Mouse (Mus musculus): ENCODE data around the gene Scd1. TPM values are rescaled to one million over a fixed set of nuclear protein-coding genes. Genes with fewer than 3 reads are reported as not detected.

Scd1 gene
- total RNA-seq, 2 experiments from 2014 or later, result 14.7 to 32.9 TPM

DNA sequence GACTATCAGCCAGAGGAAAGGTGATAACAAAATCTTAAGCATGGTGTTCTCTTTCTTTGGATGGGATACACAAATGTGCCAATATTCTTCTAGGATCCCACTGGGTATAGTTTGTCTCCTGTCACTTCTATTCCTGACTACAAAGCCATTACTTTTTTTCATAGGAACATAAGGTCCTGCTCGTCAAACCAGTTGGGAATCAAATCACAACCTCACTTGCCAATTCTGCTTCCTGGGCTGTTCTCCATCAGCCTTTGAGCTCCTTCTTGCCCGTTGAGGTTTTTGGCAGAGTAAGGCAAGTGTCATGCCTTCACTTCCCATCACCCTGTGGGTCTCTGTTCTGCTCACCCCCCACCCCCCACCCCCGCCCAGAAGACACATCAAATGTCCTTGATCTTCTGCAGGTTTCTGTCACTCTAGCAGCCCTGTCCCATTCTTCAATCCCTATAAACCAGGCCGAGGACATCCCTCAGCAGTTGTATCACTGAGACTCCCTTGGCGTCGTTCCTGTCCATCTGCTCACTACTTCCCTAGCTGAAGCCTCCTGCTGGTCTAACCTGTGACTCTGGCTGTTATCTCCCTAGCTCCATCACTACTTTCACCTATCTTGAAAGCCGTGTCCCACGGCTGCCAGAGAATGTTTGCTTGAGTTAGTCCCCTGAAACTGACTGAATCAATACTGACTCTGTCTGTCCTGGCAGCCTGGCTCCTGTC, 7.0 kb downstream of the Scd1 start:
- DNase-seq, result no peak
- intact Hi-C loops (cut with DNase I), result no loop called here

DNA sequence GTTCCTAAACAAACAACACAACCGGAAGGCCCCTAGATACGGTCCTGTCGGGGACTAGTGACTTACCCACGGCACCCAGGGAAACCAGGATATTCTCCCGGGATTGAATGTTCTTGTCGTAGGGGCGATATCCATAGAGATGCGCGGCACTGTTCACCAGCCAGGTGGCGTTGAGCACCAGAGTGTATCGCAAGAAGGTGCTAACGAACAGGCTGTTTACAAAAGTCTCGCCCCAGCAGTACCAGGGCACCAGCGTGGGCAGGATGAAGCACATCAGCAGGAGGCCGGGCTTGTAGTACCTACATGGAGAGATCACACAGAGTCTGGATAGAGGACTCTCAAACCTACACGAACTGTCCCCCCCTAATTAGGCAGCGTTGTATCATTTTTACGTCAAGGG, 7.6 kb downstream of the Scd1 start:
- intact Hi-C loops (cut with DNase I), result no loop called here
- no peak for DNase-seq

DNA sequence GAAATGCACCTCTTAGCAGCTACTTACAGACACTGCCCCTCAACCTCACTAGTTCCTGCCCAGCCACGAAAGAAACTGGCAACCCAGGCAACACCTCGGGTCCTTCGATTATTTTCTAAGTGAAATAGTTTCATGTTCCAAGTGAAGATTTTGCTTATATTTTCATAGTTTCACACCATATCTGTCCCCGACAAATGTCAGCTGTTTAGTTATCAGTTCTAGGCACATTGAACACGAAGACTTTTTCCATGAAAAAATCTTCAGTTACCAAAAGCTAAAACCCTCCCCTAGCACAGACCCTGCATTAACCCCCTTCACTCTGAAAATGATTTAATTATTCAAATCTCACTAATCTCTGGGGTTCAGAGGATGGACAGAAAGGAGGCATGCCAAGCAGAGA, 10.9 kb downstream of the Scd1 start:
- no peak for DNase-seq
- intact Hi-C loops (cut with DNase I), result no loop called here

DNA sequence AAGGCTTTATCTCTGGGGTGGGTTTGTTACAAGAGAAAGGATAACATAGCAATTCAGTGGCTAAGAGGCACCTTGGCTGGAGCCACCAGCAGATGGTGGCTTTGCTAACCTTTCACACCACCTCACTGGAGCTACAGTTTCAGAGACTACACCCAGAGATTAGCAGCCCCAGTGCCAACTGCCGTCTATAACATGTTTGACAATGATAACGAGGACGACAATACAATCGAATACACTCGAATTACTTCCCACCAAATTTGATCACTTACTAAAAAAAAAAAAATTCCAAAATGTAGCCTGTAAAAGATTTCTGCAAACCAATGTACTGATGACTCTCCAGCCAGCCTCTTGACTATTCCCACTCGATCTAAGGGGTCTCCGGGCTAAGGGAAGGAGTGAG, 12.7 kb downstream of the Scd1 start:
- DNase-seq, result no peak
- intact Hi-C loops (cut with DNase I), result no loop called here

DNA sequence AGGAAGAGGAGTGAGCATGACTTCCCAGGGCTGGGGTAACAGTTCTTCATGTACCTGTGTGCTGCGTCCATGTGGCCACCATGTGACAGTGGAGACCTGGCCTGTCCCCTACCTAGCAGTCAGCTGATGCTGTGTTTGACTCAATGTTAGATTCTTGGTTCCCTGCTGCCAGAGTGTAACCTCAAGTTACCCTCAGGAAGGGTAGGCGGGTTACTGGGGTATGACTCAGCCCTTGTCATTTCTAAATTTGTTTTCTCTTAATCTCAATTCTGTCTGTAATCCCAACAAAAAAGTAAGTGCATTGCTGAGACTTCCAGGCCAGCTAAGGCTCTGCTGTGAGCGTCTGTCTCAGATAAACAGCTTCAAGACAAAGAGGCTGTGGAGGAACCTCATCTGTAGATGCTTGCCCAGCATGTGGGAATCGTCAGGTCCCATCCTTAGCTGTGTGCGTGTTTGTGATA, 13.7 kb downstream of the Scd1 start:
- intact Hi-C loops (cut with DNase I), result no loop called here
- DNase-seq, result no peak

DNA sequence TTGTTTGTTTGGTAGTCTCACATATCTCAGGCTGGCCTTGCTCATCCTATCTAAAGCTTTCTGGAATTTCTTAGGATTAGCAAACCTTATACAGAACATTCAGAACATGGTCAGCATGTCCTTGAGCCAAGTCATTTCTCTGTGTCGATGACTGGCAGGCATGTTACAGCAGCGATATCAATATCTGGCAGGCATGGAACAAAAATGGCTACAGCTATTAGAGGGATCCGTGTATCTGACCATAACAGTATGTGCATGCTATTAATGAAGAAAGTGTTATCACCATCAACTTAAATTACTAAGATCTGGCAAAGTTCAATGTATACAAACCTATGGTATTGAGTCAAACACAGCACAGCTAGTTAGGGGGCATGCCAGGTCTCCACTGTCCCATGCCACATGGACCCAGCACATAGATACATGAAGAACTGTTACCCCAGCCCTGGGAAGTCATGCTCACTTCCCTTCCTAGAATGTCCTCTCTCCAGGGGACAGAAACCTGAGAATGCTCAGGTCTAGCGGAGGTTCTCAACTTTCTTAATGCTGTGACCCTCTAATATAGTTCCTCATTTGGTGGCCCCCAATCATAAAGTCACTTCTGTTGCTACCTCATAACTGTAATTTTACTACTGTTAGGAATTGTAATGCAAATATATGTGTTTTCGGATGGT, 15.2 kb downstream of the Scd1 start:
- intact Hi-C loops (cut with DNase I), result no loop called here

DNA sequence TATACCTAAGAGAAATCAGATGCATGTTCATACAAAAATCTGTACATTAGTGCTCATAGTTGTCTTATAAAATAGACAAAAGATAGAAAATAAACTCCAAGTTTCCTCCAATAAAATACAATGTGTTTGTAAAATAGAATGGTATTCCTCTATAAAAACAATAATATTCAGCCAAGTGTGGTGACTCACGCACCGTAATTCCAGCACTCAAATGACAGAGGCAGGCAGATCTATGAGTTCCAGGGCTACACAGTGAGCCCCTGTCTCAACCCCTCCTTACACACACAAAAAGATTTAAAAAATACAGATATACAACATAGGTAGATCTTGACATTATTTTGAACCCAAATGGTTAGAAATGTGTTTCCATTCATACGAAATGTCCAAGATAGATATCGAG, 15.8 kb downstream of the Scd1 start:
- intact Hi-C loops (cut with DNase I), result no loop called here
- DNase-seq, result no peak

More for the DNA sequence above, 15.2 kb downstream of the Scd1 start:
- no peak for DNase-seq

DNA sequence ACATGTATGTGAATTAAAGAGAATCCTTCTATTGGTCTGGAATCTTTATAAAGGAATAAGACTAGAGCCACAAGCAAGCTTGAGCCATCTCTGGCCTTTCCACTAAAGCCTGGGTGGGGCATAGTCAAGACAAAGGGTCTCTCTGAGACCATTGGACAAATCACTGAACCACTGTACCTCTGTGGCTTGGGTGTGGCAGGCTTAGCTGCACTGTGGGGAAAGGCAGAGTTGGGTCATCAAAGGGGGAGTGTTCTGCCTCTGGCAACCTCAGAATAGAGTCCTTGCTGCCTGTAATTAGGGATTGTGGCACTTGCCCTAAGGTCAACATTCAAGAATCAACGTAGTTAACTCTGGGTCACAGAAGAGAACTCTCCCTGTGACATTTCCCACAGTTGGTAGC, 18.2 kb downstream of the Scd1 start:
- DNase-seq, result no peak
- intact Hi-C loops (cut with DNase I), result no loop called here

DNA sequence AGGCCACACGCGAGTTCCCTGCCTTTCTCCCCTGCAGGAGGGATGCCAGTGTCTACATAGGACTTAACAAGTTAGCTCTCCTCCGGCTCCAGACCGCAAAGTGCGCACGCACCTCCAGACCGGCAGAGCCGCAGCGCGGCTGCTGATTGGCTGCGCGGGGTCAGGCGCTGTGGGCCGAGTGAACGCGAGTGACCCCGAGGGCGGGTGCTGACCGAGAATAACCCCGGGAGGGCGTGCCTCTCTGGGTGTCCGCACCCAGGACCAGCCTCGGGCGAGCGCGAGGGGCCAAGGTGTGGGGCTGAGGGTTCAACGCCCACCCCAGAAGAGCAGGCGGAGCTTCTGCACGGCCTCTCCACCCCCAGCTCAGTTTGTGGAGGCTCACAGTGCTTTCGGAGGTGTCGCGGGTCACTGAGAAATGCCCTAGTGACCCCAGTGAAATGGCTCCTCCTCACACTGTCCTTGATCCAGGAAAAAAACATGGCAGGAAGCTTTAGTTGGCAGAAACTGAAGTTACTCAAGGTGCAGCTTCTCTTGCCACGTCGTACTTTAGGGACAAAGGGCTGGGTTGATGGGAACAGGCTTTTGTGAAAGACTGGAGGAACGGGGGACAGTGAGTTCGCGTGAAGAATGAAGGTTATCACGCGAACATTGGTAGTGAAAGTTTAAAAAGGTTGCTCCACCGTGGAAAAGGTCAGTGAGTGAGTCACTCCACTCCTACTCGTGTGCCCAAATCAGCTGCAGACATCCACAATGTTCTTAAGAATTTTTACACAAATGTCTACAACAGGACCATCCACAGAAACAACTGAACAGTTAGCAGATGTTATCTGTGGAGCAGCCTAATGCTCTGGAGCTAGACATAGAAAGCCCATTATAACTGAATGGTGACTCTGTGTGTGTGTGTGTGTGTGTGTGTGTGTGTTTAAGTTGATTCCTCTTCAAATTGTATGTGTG, 18.9 kb downstream of the Scd1 start:
- DNase-seq, result peak; percentile 95
- intact Hi-C loops (cut with DNase I), result no loop called here

DNA sequence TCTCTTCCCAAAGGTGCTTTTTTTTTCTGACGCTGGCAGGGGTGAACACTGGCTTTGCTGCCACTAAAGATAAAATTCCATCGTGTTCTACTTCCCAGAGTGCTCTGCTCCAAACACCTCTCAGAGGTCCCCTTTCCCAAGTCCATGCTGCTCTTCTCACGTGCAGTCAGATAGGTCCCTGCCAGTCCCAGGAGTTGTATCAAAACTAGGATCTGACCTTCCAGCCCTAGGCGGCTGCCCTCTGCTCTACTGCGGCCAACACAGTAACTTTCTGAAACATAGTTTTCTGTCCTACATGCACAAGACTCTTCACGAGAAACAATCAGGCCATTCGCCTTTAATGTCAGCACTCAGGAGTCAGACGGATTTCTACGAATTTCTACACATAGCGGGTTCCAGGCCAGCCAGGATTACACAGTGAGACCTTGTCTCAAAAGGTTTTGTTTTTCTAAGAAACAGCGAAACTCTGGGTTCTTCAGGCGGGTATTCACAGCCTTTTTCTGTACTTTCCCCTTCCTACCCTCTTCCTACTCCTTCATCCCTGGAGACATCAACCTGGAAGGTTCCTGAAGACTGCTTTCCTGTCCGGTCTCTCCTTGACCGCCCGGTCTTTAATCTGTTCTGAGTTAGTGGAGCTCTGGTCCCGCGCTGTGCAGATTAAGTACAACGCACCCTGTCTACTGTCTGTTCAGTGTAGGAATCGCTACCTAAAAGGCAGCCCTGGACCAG, 19.8 kb downstream of the Scd1 start:
- peak; percentile 8 to 21 for DNase-seq
- intact Hi-C loops (cut with DNase I), result no loop called here

DNA sequence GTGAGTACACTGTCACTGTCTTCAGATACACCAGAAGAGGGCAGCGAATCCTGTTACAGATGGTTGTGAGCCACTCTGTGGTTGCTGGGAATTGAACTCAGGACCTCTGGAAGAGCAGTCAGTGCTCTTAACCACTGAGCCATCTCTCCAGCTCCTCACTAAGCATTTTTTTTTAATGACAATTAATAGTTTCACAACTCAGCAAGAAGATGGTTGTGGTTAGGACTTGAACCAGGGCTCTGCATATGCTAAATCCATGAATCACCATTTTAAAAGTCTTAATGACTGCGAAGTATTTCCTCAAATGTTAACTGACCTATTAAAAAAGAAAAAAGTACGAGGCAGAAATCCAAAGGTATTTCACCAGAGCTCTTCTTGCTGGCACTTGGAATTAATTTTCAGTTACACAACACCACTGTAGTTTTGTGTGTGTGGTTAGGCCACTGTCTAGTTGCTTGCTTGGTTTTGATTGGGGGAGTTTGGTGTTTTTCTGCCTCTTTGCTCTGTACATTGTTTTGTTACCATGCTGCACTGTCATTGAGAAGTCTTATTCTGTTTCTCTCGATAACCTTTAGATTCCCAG, 20.5 kb downstream of the Scd1 start:
- intact Hi-C loops (cut with DNase I), result no loop called here
- no peak for DNase-seq

DNA sequence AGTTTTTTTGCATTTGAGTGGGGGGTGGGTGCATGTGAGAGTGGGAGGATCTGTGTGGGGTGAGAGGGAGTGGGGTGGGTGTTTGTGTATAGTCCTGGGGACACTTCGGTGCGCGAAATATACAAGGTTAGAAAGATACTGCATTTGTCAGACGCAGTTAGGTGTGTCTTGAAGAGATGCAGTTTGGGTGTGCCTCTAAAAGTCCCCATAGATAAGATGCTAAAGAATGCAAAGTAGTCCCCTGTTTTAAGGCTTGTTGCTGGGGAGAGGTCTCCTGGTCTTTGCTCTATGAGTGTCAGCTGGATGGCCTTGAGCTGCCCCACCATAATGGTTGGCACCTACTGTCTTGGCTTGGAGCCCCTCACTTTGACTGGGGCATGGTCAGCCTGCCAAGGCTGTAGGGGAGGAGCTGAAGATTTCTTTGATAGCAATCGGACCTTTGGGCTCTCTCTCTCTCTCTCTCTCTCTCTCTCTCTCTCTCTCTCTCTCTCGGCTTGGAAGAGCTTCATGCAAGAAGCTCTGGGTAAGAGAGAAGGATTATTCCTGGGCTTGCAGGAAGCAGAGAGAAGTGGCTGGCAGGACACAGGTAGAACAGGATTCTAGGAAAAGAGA, 21.7 kb downstream of the Scd1 start:
- DNase-seq, result no peak
- intact Hi-C loops (cut with DNase I), result no loop called here

DNA sequence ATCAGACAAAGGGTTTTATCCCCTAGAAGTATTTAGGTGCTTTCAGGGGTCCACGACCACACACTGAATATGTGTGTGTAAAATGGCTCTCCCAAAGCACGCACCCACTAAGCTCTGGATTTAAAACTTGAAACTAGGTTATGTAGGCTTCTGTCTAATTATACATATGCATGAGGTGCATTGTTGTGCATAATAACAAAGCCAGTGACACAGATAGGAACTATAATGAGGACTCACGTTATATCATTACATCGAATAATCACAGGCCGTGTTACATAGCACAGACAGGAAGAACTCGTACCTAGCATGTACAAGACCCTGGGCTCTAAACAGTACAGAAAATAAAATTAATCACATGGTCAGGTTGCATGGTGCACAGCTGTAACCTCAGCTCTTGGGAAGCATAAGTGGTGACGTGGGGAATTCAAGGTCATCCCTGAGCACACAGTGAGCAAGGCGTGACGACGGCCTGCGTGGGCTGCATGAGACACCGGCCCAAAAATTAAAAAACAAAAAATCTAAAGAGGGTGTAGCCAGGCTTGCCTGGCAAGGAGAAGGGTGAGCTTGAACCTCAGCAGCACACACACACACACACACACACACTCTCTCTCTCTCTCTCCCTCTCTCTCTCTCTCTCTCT, 24.9 kb downstream of the Scd1 start:
- no peak for DNase-seq
- intact Hi-C loops (cut with DNase I), result no loop called here

DNA sequence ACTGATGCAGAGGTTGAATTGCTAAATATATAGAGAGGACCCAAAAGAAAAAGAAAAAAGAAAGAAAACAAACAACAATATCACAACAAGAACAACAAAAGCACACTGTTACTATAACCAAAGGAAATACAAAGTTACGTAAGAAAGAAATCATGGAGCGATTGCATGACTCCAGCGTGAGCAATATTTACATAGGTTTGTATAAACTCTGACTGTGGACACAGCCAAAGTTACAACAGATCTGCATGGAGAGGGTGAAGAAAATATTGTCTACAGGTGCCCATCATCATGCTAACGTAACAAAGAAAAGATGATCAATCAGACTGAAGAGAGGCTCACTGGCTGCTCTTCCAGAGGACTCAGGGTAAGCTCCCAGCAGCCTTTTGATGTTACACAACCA, 27.6 kb downstream of the Scd1 start:
- no peak for DNase-seq
- intact Hi-C loops (cut with DNase I), result no loop called here

DNA sequence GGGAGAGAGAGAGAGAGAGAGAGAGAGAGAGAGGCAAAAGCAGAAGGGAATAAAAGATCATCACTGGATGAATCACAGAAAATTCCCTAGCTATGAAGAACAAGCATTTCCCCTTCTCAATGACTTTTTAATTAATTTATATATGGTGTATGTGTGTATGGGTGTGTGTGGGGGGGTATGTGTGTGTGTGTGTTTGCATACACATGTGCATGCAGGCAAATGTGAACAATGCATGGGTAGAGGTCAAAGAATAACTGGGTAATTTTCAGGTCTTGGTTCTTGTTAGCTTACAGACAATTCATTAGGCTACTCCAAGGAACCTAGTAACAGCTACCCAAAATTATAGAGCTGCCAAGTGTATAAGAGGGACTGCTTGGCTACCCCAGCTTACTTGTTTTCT, 28.6 kb downstream of the Scd1 start:
- intact Hi-C loops (cut with DNase I), result no loop called here
- DNase-seq, result no peak

DNA sequence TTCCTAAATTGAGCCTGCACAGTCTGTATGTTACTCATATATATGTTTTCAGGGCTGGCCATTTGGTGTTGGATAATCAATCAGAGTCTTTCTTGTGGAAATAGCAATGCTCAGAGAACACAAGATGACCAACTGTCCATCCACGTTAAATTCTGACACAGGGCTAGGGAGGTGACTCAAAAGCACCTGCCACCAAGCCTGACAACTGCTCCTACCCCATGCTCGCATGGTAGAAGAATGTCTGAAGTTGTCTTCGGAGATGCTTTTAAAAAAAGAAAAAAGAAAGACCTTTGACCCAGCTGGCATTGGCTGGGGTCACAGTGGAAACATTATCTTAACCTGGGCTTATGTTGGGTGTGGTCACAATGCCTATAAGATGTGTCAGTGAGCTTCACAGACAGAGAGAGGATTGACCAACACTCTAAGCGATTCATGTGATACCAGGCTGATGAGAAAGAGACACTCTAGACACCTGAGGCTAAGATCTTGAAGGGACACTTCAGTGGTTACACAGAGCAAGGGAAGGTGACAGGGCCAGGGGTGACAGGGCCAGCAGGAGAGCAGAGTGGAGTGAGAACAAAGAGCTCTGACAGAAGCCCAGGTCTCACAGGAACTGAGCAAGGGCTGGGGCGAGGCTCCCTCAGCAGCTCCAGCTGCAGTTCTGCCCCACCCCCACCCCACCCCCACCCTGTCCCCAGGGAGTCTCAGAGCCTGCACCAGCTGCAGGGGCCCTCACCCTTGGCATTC, 29.9 kb downstream of the Scd1 start:
- DNase-seq, result no peak
- intact Hi-C loops (cut with DNase I), result no loop called here

DNA sequence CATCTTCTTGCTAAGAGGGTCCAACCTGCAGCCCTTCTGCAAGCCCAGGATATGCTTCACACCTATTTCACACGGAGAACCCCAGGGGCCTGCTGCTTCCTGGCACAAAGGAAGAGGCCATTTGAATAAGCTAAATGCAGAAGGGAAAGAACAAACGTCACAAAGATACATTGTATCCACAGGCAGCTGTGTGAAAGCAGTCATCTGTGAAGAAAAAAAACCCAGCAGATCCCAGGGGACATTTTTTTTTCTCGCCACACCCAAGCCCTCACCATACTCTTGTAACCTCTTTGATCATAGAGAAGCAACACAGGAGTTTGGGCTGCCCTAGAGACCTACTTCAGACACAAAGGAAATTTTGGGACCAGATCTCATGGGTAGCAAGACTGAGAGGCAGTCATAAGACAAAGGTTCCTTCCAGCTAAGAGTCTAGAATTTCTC, 31.1 kb downstream of the Scd1 start:
- intact Hi-C loops (cut with DNase I), result no loop called here
- DNase-seq, result no peak

DNA sequence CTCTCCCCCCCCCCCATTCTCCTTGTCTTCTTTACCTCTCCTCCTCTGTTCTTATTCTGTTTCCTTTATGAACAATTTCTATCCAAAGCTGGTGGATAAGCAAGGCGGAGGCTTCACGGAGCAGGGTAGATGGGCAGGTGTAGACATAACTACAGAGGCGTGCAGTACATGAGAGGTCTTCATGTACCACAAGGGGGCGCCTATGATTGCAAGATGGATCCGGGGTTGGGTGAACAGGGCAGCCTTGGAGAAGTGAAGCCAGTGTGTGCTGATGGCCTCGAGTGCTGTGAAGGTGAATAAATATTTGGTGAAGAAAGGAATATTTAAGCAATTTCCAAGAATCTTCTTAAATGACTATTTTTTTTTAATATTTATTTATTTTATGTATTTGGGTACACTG, 34.7 kb downstream of the Scd1 start:
- intact Hi-C loops (cut with DNase I), result loop anchor here (1.0 to 5.0 kb wide), 3 partner anchors 46 to 169 kb away; no protein-coding TSS in a partner anchor
- peak; percentile 79 to 90 for DNase-seq

Measured in heart, postnatal 14 days (tissue).